Mouse (Mus musculus): ENCODE measurements around the gene Src.

DNA sequence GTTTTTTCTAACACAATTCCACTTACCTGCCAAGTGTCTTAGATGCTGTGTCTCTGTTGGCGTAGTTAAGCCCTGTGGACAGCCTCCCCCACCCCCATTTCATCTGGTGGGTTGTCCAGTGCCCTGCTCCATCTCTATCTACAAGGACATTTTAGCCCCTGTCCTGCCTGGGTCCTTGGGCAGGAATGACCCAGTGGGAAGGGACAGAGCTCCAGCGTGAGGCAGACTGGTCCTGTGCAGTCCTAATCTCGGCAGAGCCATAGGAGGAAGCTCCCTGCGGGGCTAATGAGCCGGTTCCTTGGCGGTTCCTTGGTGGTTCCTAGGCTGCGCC lies 28.7 kb upstream of the Src start:
- no peak for TF ChIP-seq CTCF (IDR thresholded peaks at IDR 0.05; ENCODE audit: borderline replicate concordance, insufficient read depth, low read length)
- TF ChIP-seq POLR2A (IDR thresholded peaks at IDR 0.05; ENCODE audit: low read depth, low read length), result no peak
